Mouse (Mus musculus) R1 (cell line): Measurements from ENCODE around the gene Gdf15.
A peak's percentile ranks its signal among the peaks of the same experiment; 100 is the strongest.

Experiments
- DNase-seq: peaks from one replicate; pipeline ENCODE4 v3.0.0-alpha.2; 2018; ENCODE audit warnings: low read depth, low spot score

The Gdf15 gene

GRCm38 (mm10) chr8:70657214-70657613 is 25.0 kb upstream of the Gdf15 start:
- DNase-seq = no peak

GRCm38 (mm10) chr8:70656193-70656790 is 24.0 kb upstream of the Gdf15 start:
- DNase-seq = no peak

GRCm38 (mm10) chr8:70655469-70655868 is 23.2 kb upstream of the Gdf15 start:
- no peak for DNase-seq

GRCm38 (mm10) chr8:70654121-70654520 is 21.9 kb upstream of the Gdf15 start:
- DNase-seq = no peak

GRCm38 (mm10) chr8:70653226-70653625 is 21.0 kb upstream of the Gdf15 start:
- peak; percentile 65 for DNase-seq

- no peak for DNase-seq
Measured at GRCm38 (mm10) chr8:70650351-70650750, 18.1 kb upstream of the Gdf15 start.

GRCm38 (mm10) chr8:70649324-70649723 is 17.1 kb upstream of the Gdf15 start:
- DNase-seq = peak; percentile 92

- DNase-seq = no peak
Measured at GRCm38 (mm10) chr8:70648921-70649320, 16.7 kb upstream of the Gdf15 start.

GRCm38 (mm10) chr8:70648164-70648442 is 15.8 kb upstream of the Gdf15 start:
- no peak for DNase-seq

GRCm38 (mm10) chr8:70647343-70648163 is 15.3 kb upstream of the Gdf15 start:
- peak; percentile 88 for DNase-seq

GRCm38 (mm10) chr8:70646775-70647174 is 14.5 kb upstream of the Gdf15 start:
- DNase-seq = no peak

- no peak for DNase-seq
Measured at GRCm38 (mm10) chr8:70646369-70646768, 14.1 kb upstream of the Gdf15 start.

GRCm38 (mm10) chr8:70645501-70646224 is 13.4 kb upstream of the Gdf15 start:
- DNase-seq = no peak

GRCm38 (mm10) chr8:70644065-70644464 is 11.8 kb upstream of the Gdf15 start:
- DNase-seq = peak; percentile 93

GRCm38 (mm10) chr8:70643019-70643418 is 10.8 kb upstream of the Gdf15 start:
- no peak for DNase-seq

- DNase-seq = peak; percentile 81
Measured at GRCm38 (mm10) chr8:70638752-70639151, 6.5 kb upstream of the Gdf15 start.

- no peak for DNase-seq
Measured at GRCm38 (mm10) chr8:70636838-70637237, 4.6 kb upstream of the Gdf15 start.

- no peak for DNase-seq
Measured at GRCm38 (mm10) chr8:70635527-70635926, 3.3 kb upstream of the Gdf15 start.

- DNase-seq = no peak
Measured at GRCm38 (mm10) chr8:70634066-70634465, 1.8 kb upstream of the Gdf15 start.

GRCm38 (mm10) chr8:70631436-70631835 is 820 bp downstream of the Gdf15 start:
- no peak for DNase-seq

GRCm38 (mm10) chr8:70630532-70631381 is 1.5 kb downstream of the Gdf15 start:
- DNase-seq = peak; percentile 94
